Mouse (Mus musculus): ENCODE results near the gene Rab4a. TPM values are rescaled to one million over a fixed set of nuclear protein-coding genes. Genes with fewer than 3 reads are reported as not detected.
"Not testable (repeated sequence)": the region's sequence is repeated elsewhere in the genome, so short reads cannot be mapped to it uniquely, and the experiment has no call there.

The Rab4a gene
- total RNA-seq, 2 experiments from 2014 or later: 45.5 to 46.8 TPM

GRCm38 (mm10) chr8:123809342-123809741, 3.6 kb downstream of the Rab4a start:
- not testable (repeated sequence) for DNase-seq (ENCODE audit: low spot score in 2 of 2)

GRCm38 (mm10) chr8:123812227-123812626, 6.4 kb downstream of the Rab4a start:
- DNase-seq (ENCODE audit: low spot score in 2 of 2): no peak

- DNase-seq (ENCODE audit: low spot score in 2 of 2): no peak
Observed at GRCm38 (mm10) chr8:123813173-123813891, 7.5 kb downstream of the Rab4a start.

GRCm38 (mm10) chr8:123813892-123814266, 8.1 kb downstream of the Rab4a start:
- no peak for DNase-seq (ENCODE audit: low spot score in 2 of 2)

GRCm38 (mm10) chr8:123815325-123815724, 9.5 kb downstream of the Rab4a start:
- DNase-seq (ENCODE audit: low spot score in 2 of 2): no peak

GRCm38 (mm10) chr8:123816939-123817338, 11.2 kb downstream of the Rab4a start:
- DNase-seq (ENCODE audit: low spot score in 2 of 2): no peak

- DNase-seq (ENCODE audit: low spot score in 2 of 2): no peak
Observed at GRCm38 (mm10) chr8:123817747-123818146, 12.0 kb downstream of the Rab4a start.

GRCm38 (mm10) chr8:123819683-123820610, 14.2 kb downstream of the Rab4a start:
- no peak for DNase-seq (ENCODE audit: low spot score in 2 of 2)

- DNase-seq (ENCODE audit: low spot score in 2 of 2): no peak
Observed at GRCm38 (mm10) chr8:123820780-123821179, 15.0 kb downstream of the Rab4a start.

GRCm38 (mm10) chr8:123823111-123823510, 17.3 kb downstream of the Rab4a start:
- no peak for DNase-seq (ENCODE audit: low spot score in 2 of 2)

GRCm38 (mm10) chr8:123823532-123824123, 17.8 kb downstream of the Rab4a start:
- no peak for DNase-seq (ENCODE audit: low spot score in 2 of 2)

- DNase-seq (ENCODE audit: low spot score in 2 of 2): no peak
Observed at GRCm38 (mm10) chr8:123826001-123826400, 20.2 kb downstream of the Rab4a start.

GRCm38 (mm10) chr8:123826758-123827157, 21.0 kb downstream of the Rab4a start:
- no peak for DNase-seq (ENCODE audit: low spot score in 2 of 2)

- no peak for DNase-seq (ENCODE audit: low spot score in 2 of 2)
Observed at GRCm38 (mm10) chr8:123827523-123827922, 21.7 kb downstream of the Rab4a start.

- DNase-seq (ENCODE audit: low spot score in 2 of 2): no peak
Observed at GRCm38 (mm10) chr8:123832757-123833156, 27.0 kb downstream of the Rab4a start.

- peak in 1 of 2 experiments; percentile 61 for DNase-seq (ENCODE audit: low spot score in 2 of 2)
Observed at GRCm38 (mm10) chr8:123835451-123835850, 29.7 kb downstream of the Rab4a start.

GRCm38 (mm10) chr8:123836354-123836753, 30.6 kb downstream of the Rab4a start:
- no peak for DNase-seq (ENCODE audit: low spot score in 2 of 2)

- no peak for DNase-seq (ENCODE audit: low spot score in 2 of 2)
Observed at GRCm38 (mm10) chr8:123838496-123838895, 32.7 kb downstream of the Rab4a start.

- DNase-seq (ENCODE audit: low spot score in 2 of 2): peak in 1 of 2 experiments; percentile 71
Observed at GRCm38 (mm10) chr8:123840578-123841345, 35.0 kb downstream of the Rab4a start.

GRCm38 (mm10) chr8:123842086-123842485, 36.3 kb downstream of the Rab4a start:
- DNase-seq (ENCODE audit: low spot score in 2 of 2): no peak

GRCm38 (mm10) chr8:123844341-123844740, 38.6 kb downstream of the Rab4a start:
- peak in 1 of 2 experiments; percentile 40 for DNase-seq (ENCODE audit: low spot score in 2 of 2)

Data from layer of hippocampus, postnatal 14 days (tissue).